Mouse (Mus musculus) stomach, embryonic 15.5 days (tissue): ENCODE results near the gene Dppa5a. TPM values are rescaled to one million over a fixed set of nuclear protein-coding genes. Genes with fewer than 3 reads are reported as not detected.
A peak's percentile ranks its signal among the peaks of the same experiment; 100 is the strongest.
"Not testable (repeated sequence)": the region's sequence is repeated elsewhere in the genome, so short reads cannot be mapped to it uniquely, and the experiment has no call there.

Experiments used
- ATAC-seq: fragments of 200-750 bp; cut with Nextera tagmentation; 2 replicates; pipeline ENCODE4 v1.8.0; 2017; ENCODE audit warnings: low read depth, moderate number of reproducible peaks, moderate TSS enrichment; ENCODE audit not compliant: insufficient read depth, low FRiP score
- H3K27ac ChIP-seq: fragments of 300-500 bp; sonication (generic); 2 replicates; pipeline ENCODE4 v1.5.1; 2015; ENCODE audit warnings: mild to moderate bottlenecking, inconsistent platforms
- H3K27me3 ChIP-seq: fragments of 300-500 bp; sonication (generic); replicated peaks from 2 replicates; pipeline ENCODE4 v1.6.1; 2015; ENCODE audit warnings: inconsistent platforms
- H3K36me3 ChIP-seq: fragments of 300-500 bp; sonication (generic); 2 replicates; pipeline ENCODE4 v1.6.1; 2015; ENCODE audit warnings: inconsistent platforms
- H3K4me1 ChIP-seq: fragments of 300-500 bp; sonication (generic); 2 replicates; pipeline ENCODE4 v1.6.1; 2015; ENCODE audit warnings: inconsistent platforms
- H3K4me2 ChIP-seq: fragments of 300-500 bp; sonication (generic); 2 replicates; pipeline ENCODE4 v1.6.1; 2015; ENCODE audit warnings: mild to moderate bottlenecking, inconsistent platforms
- H3K4me3 ChIP-seq: fragments of 300-500 bp; sonication (generic); replicated peaks from 2 replicates; pipeline ENCODE4 v1.5.1; 2015; ENCODE audit warnings: inconsistent platforms
- H3K9ac ChIP-seq: fragments of 300-500 bp; sonication (generic); 2 replicates; pipeline ENCODE4 v1.6.1; 2015; ENCODE audit warnings: inconsistent platforms
- H3K9me3 ChIP-seq: fragments of 300-500 bp; sonication (generic); 2 replicates; pipeline ENCODE4 v1.6.1; 2016; ENCODE audit warnings: inconsistent platforms
- WGBS: fragments of 180-500 bp; shearing (Covaris S2); methylation state at CpG from one replicate; pipeline ENCODE4 v1.1.7; 2015; 5-methylcytosine and 5-hydroxymethylcytosine counted together
- polyA plus RNA-seq: library from polyadenylated mRNA; unstranded; fragments of >200 nt; fragmentation: Nextera tagmentation; extraction: Ambion mirVana; gene quantifications from 2 replicates; pipeline ENCODE4 v1.2.1, GENCODE M21; 2015

Gene Dppa5a
- polyA plus RNA-seq, 1 experiment from 2014 or later, result not detected

- H3K4me1 ChIP-seq, result no peaks in the 10 kb centered on the region
- no peaks in the 10 kb centered on the region for H3K9me3 ChIP-seq
- no peak overlapping the region for H3K4me3 ChIP-seq
- H3K27ac ChIP-seq, result no peak overlapping the region
- H3K9ac ChIP-seq, result no peak overlapping the region
- no peaks in the 10 kb centered on the region for H3K27me3 ChIP-seq
- 46% methylated on average over 2 of the region's 2 CpGs for WGBS
- H3K4me2 ChIP-seq, result no peak overlapping the region
- ATAC-seq, result no peak
- no peaks in the 10 kb centered on the region for H3K36me3 ChIP-seq
These were observed 7.5 kb downstream of the Dppa5a start for GRCm38 (mm10) chr9:78360484-78360872.

- no peak overlapping the region for H3K9ac ChIP-seq
- no peaks in the 10 kb centered on the region for H3K9me3 ChIP-seq
- H3K27ac ChIP-seq, result no peak overlapping the region
- no peak overlapping the region for H3K4me3 ChIP-seq
- H3K4me1 ChIP-seq, result no peaks in the 10 kb centered on the region
- ATAC-seq, result no peak
- no peaks in the 10 kb centered on the region for H3K27me3 ChIP-seq
- no peaks in the 10 kb centered on the region for H3K36me3 ChIP-seq
- 72% methylated on average over 6 of the region's 6 CpGs for WGBS
- no peak overlapping the region for H3K4me2 ChIP-seq
These were observed 8.1 kb downstream of the Dppa5a start for GRCm38 (mm10) chr9:78359750-78360483.

DNA sequence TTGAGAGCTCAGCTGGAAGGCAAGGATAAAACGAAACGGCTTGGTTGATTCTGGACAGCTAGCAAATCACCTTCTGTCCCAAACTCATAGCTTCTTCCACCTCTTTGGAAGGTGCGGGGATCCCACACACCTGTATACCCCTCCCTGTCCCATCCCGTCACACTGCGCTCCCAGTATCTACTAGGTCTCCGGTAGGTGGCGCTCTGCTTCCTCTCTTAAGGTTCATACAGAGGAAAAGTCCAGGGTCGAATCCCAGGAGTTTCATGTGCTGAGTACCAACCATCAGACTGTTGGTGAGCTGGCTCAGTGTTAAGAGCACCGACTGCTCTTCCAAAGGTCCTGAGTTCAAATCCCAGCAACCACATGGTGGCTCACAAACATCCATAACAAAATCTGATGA is 9.9 kb downstream of the Dppa5a start:
- Histone ChIP-seq H3K4me3 (no peak overlapping the region), H3K36me3 (no peaks in the 10 kb centered on the region), H3K9me3 (no peaks in the 10 kb centered on the region), H3K4me1 (no peaks in the 10 kb centered on the region), H3K27ac (no peak overlapping the region), H3K27me3 (no peaks in the 10 kb centered on the region), H3K4me2 (no peak overlapping the region), H3K9ac (no peak overlapping the region)
- WGBS, result 15% methylated on average over 9 of the region's 9 CpGs
- no peak for ATAC-seq

- H3K9ac ChIP-seq, result no peak within 1 kb of the TSS
- 87% methylated on average over 8 of the region's 8 CpGs for WGBS
- no peak within 1 kb of the TSS for H3K27ac ChIP-seq
These were observed 12.4 kb downstream of the Dppa5a start, which contains the start of gene Gsta2 for GRCm38 (mm10) chr9:78355611-78356010. Gsta2 (minus strand) TSS chr9:78355788.

GRCm38 (mm10) chr9:78354665-78355578 is 13.1 kb downstream of the Dppa5a start:
- no peak for ATAC-seq
- 79% methylated on average over 11 of the region's 11 CpGs for WGBS
- no peaks in the 10 kb centered on the region for H3K27me3 ChIP-seq
- no peaks in the 10 kb centered on the region for H3K36me3 ChIP-seq
- no peak overlapping the region for H3K27ac ChIP-seq
- H3K9me3 ChIP-seq, result no peaks in the 10 kb centered on the region
- no peak overlapping the region for H3K9ac ChIP-seq
- H3K4me1 ChIP-seq, result no peaks in the 10 kb centered on the region
- no peak overlapping the region for H3K4me2 ChIP-seq
- H3K4me3 ChIP-seq, result no peak overlapping the region

More at GRCm38 (mm10) chr9:78355611-78356010, 12.4 kb downstream of the Dppa5a start, which contains the start of gene Gsta2:
- H3K4me2 ChIP-seq, result no peak within 1 kb of the TSS
- no peaks in the 10 kb centered on the region for H3K4me1 ChIP-seq
- no peaks in the 10 kb centered on the region for H3K27me3 ChIP-seq
- no peak within 1 kb of the TSS for H3K4me3 ChIP-seq
- no peaks in the 10 kb centered on the region for H3K36me3 ChIP-seq
- ATAC-seq, result no peak
- no peaks in the 10 kb centered on the region for H3K9me3 ChIP-seq

GRCm38 (mm10) chr9:78351504-78352220 is 16.3 kb downstream of the Dppa5a start:
- Histone ChIP-seq H3K36me3 (no peaks in the 10 kb centered on the region), H3K4me2 (no peak overlapping the region), H3K4me1 (no peaks in the 10 kb centered on the region), H3K9ac (no peak overlapping the region), H3K4me3 (no peak overlapping the region), H3K27ac (no peak overlapping the region), H3K9me3 (no peaks in the 10 kb centered on the region), H3K27me3 (no peaks in the 10 kb centered on the region)
- ATAC-seq, result no peak
- WGBS, result 77% methylated on average over 6 of the region's 6 CpGs

DNA sequence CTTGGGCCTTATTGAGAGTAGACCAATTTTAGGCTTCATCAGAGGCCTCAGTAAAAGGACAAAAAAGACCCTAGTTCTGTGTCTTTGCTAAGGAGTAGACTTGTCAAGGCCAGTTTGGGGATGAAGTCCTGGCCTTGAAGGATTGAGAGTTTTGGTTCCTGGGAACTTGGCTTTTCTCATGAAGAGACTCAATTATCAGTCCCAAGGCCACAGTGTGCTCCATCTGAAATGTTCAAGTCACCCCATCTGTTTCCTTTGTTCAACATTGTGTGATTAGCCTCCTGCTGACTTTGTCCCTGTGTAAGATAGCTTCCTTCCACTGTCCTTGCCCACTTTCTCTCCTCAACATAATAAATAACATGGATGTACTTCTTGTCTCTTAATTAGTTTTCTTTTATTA is 18.0 kb downstream of the Dppa5a start:
- H3K4me2 ChIP-seq, ATAC-seq: not testable (repeated sequence)

GRCm38 (mm10) chr9:78349141-78349540 is 18.8 kb downstream of the Dppa5a start:
- H3K9ac ChIP-seq, result not testable (repeated sequence)

More for the DNA sequence above, 18.0 kb downstream of the Dppa5a start:
- not testable (repeated sequence) for H3K4me1 ChIP-seq, H3K4me3 ChIP-seq, H3K27ac ChIP-seq, H3K36me3 ChIP-seq, H3K27me3 ChIP-seq, H3K9ac ChIP-seq, H3K9me3 ChIP-seq

DNA sequence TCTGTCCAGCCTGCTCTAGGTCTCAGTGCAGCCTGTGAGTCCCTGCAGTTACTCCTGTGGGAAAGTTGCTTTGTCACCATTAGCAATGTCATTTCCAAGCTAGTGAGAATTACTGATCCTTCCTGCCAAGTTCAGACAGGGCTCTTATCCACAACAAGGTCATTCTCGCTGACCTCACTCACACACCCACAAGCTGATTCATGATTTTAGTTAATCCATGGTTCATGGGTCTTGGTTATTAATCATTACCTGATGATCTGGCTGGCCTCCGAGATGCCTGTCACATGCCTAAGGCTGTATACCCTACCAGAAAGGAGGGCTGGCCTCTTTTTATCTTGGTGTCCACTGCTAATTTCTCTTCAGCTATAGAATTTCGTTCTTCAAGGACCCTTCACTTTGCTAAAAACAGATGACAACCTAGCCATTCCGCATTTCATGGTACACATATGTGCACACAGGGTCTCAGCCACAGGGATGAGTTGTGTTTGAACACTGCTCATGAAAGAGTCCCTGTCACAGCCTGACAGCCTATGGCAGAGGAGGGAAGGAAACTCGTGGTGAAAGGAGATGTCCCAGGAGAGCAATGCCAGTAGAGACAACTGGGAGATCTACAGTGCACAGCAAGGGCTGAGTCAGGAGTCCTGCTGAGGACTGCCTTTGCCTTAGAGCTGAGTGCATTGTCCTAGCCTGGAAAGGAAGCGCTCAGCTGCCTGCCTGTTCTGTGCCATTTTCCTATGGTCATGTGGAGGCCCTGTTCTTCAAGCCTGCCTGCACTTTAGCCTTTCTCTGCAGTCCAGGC is 19.6 kb downstream of the Dppa5a start:
- not testable (repeated sequence) for H3K27ac ChIP-seq, ATAC-seq, H3K9me3 ChIP-seq, H3K9ac ChIP-seq, H3K4me3 ChIP-seq, H3K36me3 ChIP-seq, H3K27me3 ChIP-seq, H3K4me1 ChIP-seq, H3K4me2 ChIP-seq
- WGBS, result 51% methylated on average over 6 of the region's 6 CpGs

More at GRCm38 (mm10) chr9:78349141-78349540, 18.8 kb downstream of the Dppa5a start:
- H3K27me3 ChIP-seq, H3K36me3 ChIP-seq, H3K9me3 ChIP-seq, ATAC-seq, H3K27ac ChIP-seq, H3K4me1 ChIP-seq, H3K4me2 ChIP-seq, H3K4me3 ChIP-seq: not testable (repeated sequence)
- WGBS, result 75% methylated on average over 3 of the region's 3 CpGs

DNA sequence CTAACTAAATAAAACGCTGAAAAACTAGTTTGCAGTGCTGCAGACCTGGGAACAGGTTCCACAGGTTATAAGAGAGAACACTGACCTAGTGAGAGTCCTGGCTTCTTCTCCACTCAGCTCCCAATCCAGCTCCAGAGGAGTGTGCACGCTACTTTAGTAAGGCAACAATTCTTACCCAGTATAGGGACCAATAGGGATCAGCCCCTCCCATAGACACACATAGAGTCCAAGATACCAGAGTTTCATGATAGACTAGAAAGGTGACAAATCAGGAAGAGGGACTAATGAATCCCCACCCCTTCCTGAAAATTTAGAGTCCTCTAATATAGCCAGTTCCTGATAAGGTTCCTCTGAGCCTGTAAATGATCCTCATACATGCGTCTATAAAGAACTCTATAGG is 21.0 kb downstream of the Dppa5a start:
- H3K4me1 ChIP-seq, result no peaks in the 10 kb centered on the region
- H3K27ac ChIP-seq, result no peak overlapping the region
- H3K27me3 ChIP-seq, result no peaks in the 10 kb centered on the region
- no peak overlapping the region for H3K4me3 ChIP-seq
- 41% methylated on average over 3 of the region's 3 CpGs for WGBS
- no peak overlapping the region for H3K9ac ChIP-seq
- H3K9me3 ChIP-seq, result no peaks in the 10 kb centered on the region
- peak; percentile 76 for ATAC-seq
- no peak overlapping the region for H3K4me2 ChIP-seq
- H3K36me3 ChIP-seq, result no peaks in the 10 kb centered on the region

DNA sequence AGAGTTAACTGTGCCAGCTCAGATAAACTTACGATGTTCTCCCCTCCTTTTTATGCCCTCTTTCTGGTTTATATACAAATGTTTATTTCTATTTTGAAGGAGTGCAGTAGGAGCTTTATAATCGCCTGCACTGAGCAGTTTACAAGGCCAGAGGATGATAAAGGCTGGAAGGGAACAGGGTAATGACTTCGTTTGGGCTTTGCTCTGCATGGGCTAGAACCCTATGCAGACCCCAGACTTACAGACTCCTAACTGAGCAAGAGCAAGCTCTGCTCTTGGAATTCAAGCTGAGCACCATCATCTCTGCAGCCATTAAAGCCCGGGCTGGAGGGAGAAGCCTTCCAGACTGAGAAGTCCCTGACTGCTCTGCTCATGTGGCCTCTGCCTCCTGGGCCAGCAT is 22.7 kb downstream of the Dppa5a start:
- H3K9ac ChIP-seq, H3K27me3 ChIP-seq, H3K27ac ChIP-seq, H3K4me2 ChIP-seq, H3K4me1 ChIP-seq, H3K9me3 ChIP-seq, H3K4me3 ChIP-seq, ATAC-seq, H3K36me3 ChIP-seq: not testable (repeated sequence)
- 51% methylated on average over 4 of the region's 4 CpGs for WGBS
